Mouse (Mus musculus) kidney, adult 9 months (tissue): ENCODE data around the gene Arhgap25.
"Not testable (repeated sequence)": the region's sequence is repeated elsewhere in the genome, so short reads cannot be mapped to it uniquely, and the experiment has no call there.

Experiments used
- DNase-seq: peaks from one replicate; pipeline ENCODE4 v3.0.0; 2022

Arhgap25 gene

GRCm38 (mm10) chr6:87534855-87535575, 2.0 kb upstream of the Arhgap25 start:
- no peak for DNase-seq

- DNase-seq, result no peak
Observed at GRCm38 (mm10) chr6:87531456-87532015, 1.5 kb downstream of the Arhgap25 start.

GRCm38 (mm10) chr6:87530386-87530785, 2.7 kb downstream of the Arhgap25 start:
- no peak for DNase-seq

GRCm38 (mm10) chr6:87527846-87528557, 5.1 kb downstream of the Arhgap25 start:
- DNase-seq, result no peak

- no peak for DNase-seq
Observed at GRCm38 (mm10) chr6:87527366-87527765, 5.7 kb downstream of the Arhgap25 start.

GRCm38 (mm10) chr6:87525126-87525525, 7.9 kb downstream of the Arhgap25 start:
- no peak for DNase-seq

- DNase-seq, result no peak
Observed at GRCm38 (mm10) chr6:87524281-87524680, 8.8 kb downstream of the Arhgap25 start.

GRCm38 (mm10) chr6:87523736-87524135, 9.3 kb downstream of the Arhgap25 start:
- no peak for DNase-seq

GRCm38 (mm10) chr6:87523085-87523484, 10.0 kb downstream of the Arhgap25 start:
- DNase-seq, result no peak

- peak; percentile 69 for DNase-seq
Observed at GRCm38 (mm10) chr6:87522236-87522635, 10.8 kb downstream of the Arhgap25 start.

GRCm38 (mm10) chr6:87521705-87522104, 11.4 kb downstream of the Arhgap25 start:
- DNase-seq, result not testable (repeated sequence)

GRCm38 (mm10) chr6:87520572-87520971, 12.5 kb downstream of the Arhgap25 start:
- peak; percentile 46 for DNase-seq

GRCm38 (mm10) chr6:87519809-87520208, 13.2 kb downstream of the Arhgap25 start:
- DNase-seq, result no peak

- no peak for DNase-seq
Observed at GRCm38 (mm10) chr6:87518622-87519021, 14.4 kb downstream of the Arhgap25 start.

- DNase-seq, result no peak
Observed at GRCm38 (mm10) chr6:87517753-87518409, 15.2 kb downstream of the Arhgap25 start.

GRCm38 (mm10) chr6:87514321-87514720, 18.7 kb downstream of the Arhgap25 start:
- no peak for DNase-seq

GRCm38 (mm10) chr6:87513046-87513767, 19.9 kb downstream of the Arhgap25 start:
- peak; percentile 82 for DNase-seq

GRCm38 (mm10) chr6:87510999-87511398, 22.1 kb downstream of the Arhgap25 start:
- no peak for DNase-seq

GRCm38 (mm10) chr6:87509806-87510205, 23.3 kb downstream of the Arhgap25 start:
- no peak for DNase-seq

GRCm38 (mm10) chr6:87504875-87505274, 28.2 kb downstream of the Arhgap25 start:
- DNase-seq, result no peak

GRCm38 (mm10) chr6:87503976-87504375, 29.1 kb downstream of the Arhgap25 start:
- no peak for DNase-seq

- no peak for DNase-seq
Observed at GRCm38 (mm10) chr6:87503536-87503935, 29.5 kb downstream of the Arhgap25 start.

GRCm38 (mm10) chr6:87502831-87503286, 30.2 kb downstream of the Arhgap25 start:
- DNase-seq, result peak; percentile 28
